Mouse (Mus musculus) lung, postnatal 25 days (tissue): ENCODE measurements around the gene Phactr1.

Source experiments
- DNase-seq: peaks from one replicate; pipeline ENCODE4 v3.0.0; 2022; ENCODE audit warnings: low spot score

Phactr1 gene

GRCm38 (mm10) chr13:42759170-42759569 is 78.7 kb downstream of the Phactr1 start:
- no peak for DNase-seq

- no peak for DNase-seq
These were observed 80.6 kb downstream of the Phactr1 start for GRCm38 (mm10) chr13:42760907-42761544.

GRCm38 (mm10) chr13:42772314-42772713 is 91.9 kb downstream of the Phactr1 start:
- no peak for DNase-seq

GRCm38 (mm10) chr13:42774040-42774439 is 93.6 kb downstream of the Phactr1 start:
- no peak for DNase-seq

GRCm38 (mm10) chr13:42782151-42782550 is 101.7 kb downstream of the Phactr1 start:
- DNase-seq, result no peak

- no peak for DNase-seq
These were observed 108.8 kb downstream of the Phactr1 start for GRCm38 (mm10) chr13:42789221-42789620.

GRCm38 (mm10) chr13:42792279-42792678 is 111.9 kb downstream of the Phactr1 start:
- no peak for DNase-seq

GRCm38 (mm10) chr13:42800523-42800922 is 120.1 kb downstream of the Phactr1 start:
- DNase-seq, result no peak

- no peak for DNase-seq
These were observed 123.9 kb downstream of the Phactr1 start for GRCm38 (mm10) chr13:42804314-42804713.

GRCm38 (mm10) chr13:42812762-42813161 is 132.3 kb downstream of the Phactr1 start:
- no peak for DNase-seq

GRCm38 (mm10) chr13:42818378-42818777 is 138.0 kb downstream of the Phactr1 start:
- peak; percentile 69 for DNase-seq

- DNase-seq, result no peak
These were observed 140.1 kb downstream of the Phactr1 start for GRCm38 (mm10) chr13:42820513-42820912.

GRCm38 (mm10) chr13:42821426-42822106 is 141.1 kb downstream of the Phactr1 start:
- no peak for DNase-seq

- peak; percentile 70 for DNase-seq
These were observed 142.1 kb downstream of the Phactr1 start for GRCm38 (mm10) chr13:42822545-42822944.

GRCm38 (mm10) chr13:42823875-42824274 is 143.5 kb downstream of the Phactr1 start:
- no peak for DNase-seq

- peak; percentile 36 for DNase-seq
These were observed 146.2 kb downstream of the Phactr1 start for GRCm38 (mm10) chr13:42826602-42827001.

- peak; percentile 46 for DNase-seq
These were observed 148.6 kb downstream of the Phactr1 start for GRCm38 (mm10) chr13:42828978-42829377.

- DNase-seq, result peak; percentile 53
These were observed 155.0 kb downstream of the Phactr1 start for GRCm38 (mm10) chr13:42835441-42835840.

- no peak for DNase-seq
These were observed 158.9 kb downstream of the Phactr1 start for GRCm38 (mm10) chr13:42839358-42839757.

GRCm38 (mm10) chr13:42852086-42852485 is 171.7 kb downstream of the Phactr1 start:
- no peak for DNase-seq

- DNase-seq, result no peak
These were observed 173.6 kb downstream of the Phactr1 start for GRCm38 (mm10) chr13:42853900-42854595.

- DNase-seq, result peak; percentile 57
These were observed 185.9 kb downstream of the Phactr1 start for GRCm38 (mm10) chr13:42866162-42866941.
